Mouse (Mus musculus) gastrocnemius, postnatal 14 days (tissue): ENCODE data around the gene D6Ertd527e. TPM values are rescaled to one million over a fixed set of nuclear protein-coding genes. Genes with fewer than 3 reads are reported as not detected.

Source experiments
- DNase-seq: peaks from one replicate; pipeline ENCODE4 v3.0.0; 2021; ENCODE audit warnings: mixed read lengths
- intact Hi-C: fragments of 180-260 bp; cut with DNase I; formaldehyde crosslinking; loops from one replicate; pipeline ENCODE4 v1.15.1; 2025; ENCODE audit warnings: low total_unique reads
- total RNA-seq, 2 experiments: library from RNA; stranded (reverse); gene quantifications; 2 replicates each; pipeline ENCODE4 v1.2.3; 2021

D6Ertd527e gene
- total RNA-seq, 2 experiments from 2014 or later = not detected

GRCm38 (mm10) chr6:87102421-87102911 lies 2.1 kb upstream of the D6Ertd527e start:
- intact Hi-C loops = loop anchor here (5.0 to 10.0 kb wide), 3 partner anchors 132 to 285 kb away; partner anchors contain the start of gene Gkn3
- DNase-seq = peak; percentile 63

- intact Hi-C loops = loop anchor here (5.0 to 10.0 kb wide), 3 partner anchors 131 to 284 kb away; partner anchors contain the start of gene Gkn3
- no peak for DNase-seq
Measured at GRCm38 (mm10) chr6:87103314-87103713, 1.2 kb upstream of the D6Ertd527e start.

- DNase-seq = no peak
- intact Hi-C loops = no loop called here
Measured at GRCm38 (mm10) chr6:87111493-87111892, 6.9 kb downstream of the D6Ertd527e start.

- intact Hi-C loops = no loop called here
- peak; percentile 47 for DNase-seq
Measured at GRCm38 (mm10) chr6:87112125-87112524, 7.6 kb downstream of the D6Ertd527e start.

- DNase-seq = no peak
- intact Hi-C loops = no loop called here
Measured at GRCm38 (mm10) chr6:87115981-87116380, 11.4 kb downstream of the D6Ertd527e start.

- intact Hi-C loops = no loop called here
- no peak for DNase-seq
Measured at GRCm38 (mm10) chr6:87116596-87116995, 12.1 kb downstream of the D6Ertd527e start.

- intact Hi-C loops = no loop called here
- DNase-seq = no peak
Measured at GRCm38 (mm10) chr6:87119066-87119837, 14.7 kb downstream of the D6Ertd527e start.

- DNase-seq = no peak
- intact Hi-C loops = no loop called here
Measured at GRCm38 (mm10) chr6:87119975-87120374, 15.4 kb downstream of the D6Ertd527e start.

GRCm38 (mm10) chr6:87120661-87121060 lies 16.1 kb downstream of the D6Ertd527e start:
- DNase-seq = no peak
- intact Hi-C loops = no loop called here

- intact Hi-C loops = no loop called here
Measured at GRCm38 (mm10) chr6:87121961-87122360, 17.4 kb downstream of the D6Ertd527e start.

GRCm38 (mm10) chr6:87123406-87123805 lies 18.9 kb downstream of the D6Ertd527e start:
- DNase-seq = no peak
- intact Hi-C loops = no loop called here

More at GRCm38 (mm10) chr6:87121961-87122360, 17.4 kb downstream of the D6Ertd527e start:
- no peak for DNase-seq

GRCm38 (mm10) chr6:87123973-87124372 lies 19.4 kb downstream of the D6Ertd527e start:
- DNase-seq = no peak
- intact Hi-C loops = no loop called here

- intact Hi-C loops = no loop called here
Measured at GRCm38 (mm10) chr6:87127049-87127753, 22.7 kb downstream of the D6Ertd527e start.

GRCm38 (mm10) chr6:87129861-87130260 lies 25.3 kb downstream of the D6Ertd527e start:
- intact Hi-C loops = no loop called here
- DNase-seq = no peak

More at GRCm38 (mm10) chr6:87127049-87127753, 22.7 kb downstream of the D6Ertd527e start:
- DNase-seq = no peak

- DNase-seq = no peak
- intact Hi-C loops = no loop called here
Measured at GRCm38 (mm10) chr6:87130628-87131027, 26.1 kb downstream of the D6Ertd527e start.

- intact Hi-C loops = no loop called here
- no peak for DNase-seq
Measured at GRCm38 (mm10) chr6:87131078-87131477, 26.5 kb downstream of the D6Ertd527e start.

- intact Hi-C loops = no loop called here
- DNase-seq = no peak
Measured at GRCm38 (mm10) chr6:87133520-87133919, 29.0 kb downstream of the D6Ertd527e start.

GRCm38 (mm10) chr6:87133966-87134546 lies 29.5 kb downstream of the D6Ertd527e start:
- no peak for DNase-seq
- intact Hi-C loops = no loop called here

- DNase-seq = no peak
- intact Hi-C loops = no loop called here
Measured at GRCm38 (mm10) chr6:87138479-87138878, 33.9 kb downstream of the D6Ertd527e start.
